Mouse (Mus musculus) natural killer cell, adult 2 months (primary cell): ENCODE results near the gene Slc17a7.

Experiments
- DNase-seq, 2 experiments: peaks; one replicate each; pipeline ENCODE4 v3.0.0; 2022; ENCODE audit warnings: low spot score in 2 of 2

Gene Slc17a7

GRCm38 (mm10) chr7:45198961-45199360 lies 35.2 kb downstream of the Slc17a7 start:
- DNase-seq, result no peak

GRCm38 (mm10) chr7:45202654-45203053 lies 38.9 kb downstream of the Slc17a7 start:
- no peak for DNase-seq

- DNase-seq, result peak; percentile 86 to 89
Observed at GRCm38 (mm10) chr7:45204380-45205143, 40.8 kb downstream of the Slc17a7 start, which contains the start of gene Ccdc155. Gene Ccdc155 (minus strand): TSS chr7:45204892.

- DNase-seq, result no peak
Observed at GRCm38 (mm10) chr7:45208260-45208659, 44.5 kb downstream of the Slc17a7 start.

GRCm38 (mm10) chr7:45211070-45211469 lies 47.3 kb downstream of the Slc17a7 start:
- DNase-seq, result no peak

- peak in 1 of 2 experiments; percentile 21 for DNase-seq
Observed at GRCm38 (mm10) chr7:45211851-45212251, 48.1 kb downstream of the Slc17a7 start, which contains the start of gene Dkkl1. Gene Dkkl1 (minus strand): TSS chr7:45212147.

GRCm38 (mm10) chr7:45212356-45212755 lies 48.6 kb downstream of the Slc17a7 start:
- no peak for DNase-seq

- DNase-seq, result no peak
Observed at GRCm38 (mm10) chr7:45213708-45214107, 50.0 kb downstream of the Slc17a7 start.

- no peak for DNase-seq
Observed at GRCm38 (mm10) chr7:45215673-45216441, 52.1 kb downstream of the Slc17a7 start, which contains the start of gene Tead2. Gene Tead2 (plus strand): TSS chr7:45215753.

GRCm38 (mm10) chr7:45216442-45217183 lies 52.9 kb downstream of the Slc17a7 start:
- no peak for DNase-seq

- DNase-seq, result no peak
Observed at GRCm38 (mm10) chr7:45221680-45222079, 57.9 kb downstream of the Slc17a7 start.

GRCm38 (mm10) chr7:45224826-45225225 lies 61.1 kb downstream of the Slc17a7 start:
- no peak for DNase-seq
